Mouse (Mus musculus) granulocyte monocyte progenitor cell, adult 5-6 weeks (primary cell): ENCODE measurements at regions not wholly inside any gene's neighbourhood (a gene's known extent, or its start where the extent isn't known, plus 50 kb on each side); places are given as distances from the start of the nearest gene placed in this dataset.

Experiments used
- ATAC-seq: replicated peaks from 2 replicates; pipeline ENCODE4 v1.8.0; 2016; ENCODE audit warnings: mild to moderate bottlenecking, moderate TSS enrichment, inconsistent platforms; ENCODE audit not compliant: poor library complexity, severe bottlenecking

DNA sequence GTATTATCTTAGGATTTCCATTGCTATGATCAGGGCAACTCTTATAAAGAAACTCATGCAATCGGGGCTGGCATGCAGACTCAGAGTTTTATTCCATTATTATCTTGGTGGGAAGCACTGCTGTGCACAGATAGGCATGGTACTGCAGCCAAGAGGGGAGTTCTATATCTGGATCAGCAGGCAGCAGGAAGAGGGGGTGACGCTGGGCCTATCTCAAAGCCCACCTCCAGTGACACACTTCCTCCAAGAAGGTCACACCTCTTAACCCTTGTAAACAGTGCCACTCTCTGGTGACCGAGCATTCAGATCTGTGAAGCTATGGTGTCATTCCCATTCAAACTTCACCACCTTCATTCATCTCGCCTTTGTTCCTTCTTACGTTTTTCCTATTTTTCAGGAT lies 381.8 kb upstream of the Prickle1 start:
- ATAC-seq, result no peak

DNA sequence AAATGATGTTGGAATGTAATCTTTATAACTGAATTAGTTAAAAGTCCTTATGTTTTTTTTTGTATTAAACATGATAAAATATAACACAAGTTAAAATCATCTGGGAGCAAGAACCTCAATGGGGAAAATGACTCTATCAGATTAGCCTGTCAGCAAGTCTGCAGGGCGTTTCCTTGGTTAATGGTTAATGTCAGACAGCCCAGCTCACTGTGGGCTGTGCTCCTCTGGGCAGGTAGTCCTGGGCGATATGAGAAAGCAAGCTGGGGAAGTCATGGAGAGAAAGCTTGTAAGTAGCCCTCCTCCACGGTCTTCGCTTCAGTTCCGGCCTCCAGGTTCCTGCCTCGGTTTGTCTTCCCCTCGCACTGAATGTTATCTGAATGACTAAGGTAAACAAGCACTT lies 379.0 kb upstream of the Prickle1 start:
- ATAC-seq, result no peak

GRCm38 (mm10) chr15:93972979-93973378 lies 377.3 kb upstream of the Prickle1 start:
- ATAC-seq, result no peak

DNA sequence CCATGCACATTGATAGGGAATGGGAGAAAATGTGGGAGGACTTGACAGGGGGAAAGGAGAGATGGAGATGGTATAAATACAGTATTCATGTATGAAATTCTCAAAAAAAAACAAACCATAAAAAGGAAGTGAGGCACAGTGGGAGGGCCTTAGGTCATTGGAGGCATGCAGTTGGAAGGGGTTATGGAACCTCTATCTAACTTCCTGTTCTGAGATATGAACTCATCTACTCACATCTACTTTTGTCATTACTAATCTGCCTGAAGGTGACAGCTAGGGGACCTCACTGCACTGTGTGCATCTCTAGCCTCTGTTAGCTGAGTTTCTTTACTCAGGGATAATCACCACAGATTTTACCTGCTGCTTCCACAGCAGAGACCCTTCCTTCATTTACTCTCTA lies 366.3 kb upstream of the Prickle1 start:
- peak; percentile 37 for ATAC-seq

DNA sequence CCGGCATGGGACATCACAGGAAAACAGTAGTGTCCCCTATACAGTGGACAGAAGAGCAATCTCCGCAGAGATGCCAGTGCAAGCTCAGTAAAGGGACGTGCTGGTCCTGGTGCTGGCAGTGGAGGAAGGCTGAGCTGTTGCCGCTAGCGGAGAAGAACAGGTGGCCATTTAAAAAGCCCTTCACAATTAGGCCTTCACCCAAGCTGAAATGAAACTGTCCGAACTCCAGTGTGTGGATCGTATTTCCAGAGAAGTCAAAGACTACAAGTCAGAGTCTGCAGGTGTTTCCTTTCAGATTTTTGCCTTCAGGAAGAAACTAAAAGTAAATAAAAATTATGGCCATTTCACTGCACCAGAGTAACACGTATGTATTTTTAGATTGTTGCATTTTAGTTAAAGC lies 364.2 kb upstream of the Prickle1 start:
- ATAC-seq, result no peak

DNA sequence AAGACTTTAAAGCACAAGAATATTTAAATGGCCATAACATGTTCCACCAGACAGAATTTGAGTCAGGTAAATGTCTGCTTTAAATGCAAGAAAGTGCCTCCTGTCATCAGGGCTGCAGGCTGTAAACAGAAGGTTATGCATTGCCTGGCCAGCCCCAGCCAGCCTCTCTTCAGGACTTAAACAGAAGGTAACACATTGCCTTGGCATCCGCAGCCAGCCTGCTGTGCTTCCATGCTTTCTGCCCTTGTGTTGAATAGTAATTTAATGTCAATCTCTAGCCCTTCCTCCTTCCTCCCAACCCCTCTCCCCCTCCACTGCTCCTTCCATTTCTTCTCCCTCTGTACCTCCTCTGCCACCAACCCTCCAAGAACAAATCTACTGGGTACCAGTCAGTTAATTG lies 362.4 kb upstream of the Prickle1 start:
- no peak for ATAC-seq

DNA sequence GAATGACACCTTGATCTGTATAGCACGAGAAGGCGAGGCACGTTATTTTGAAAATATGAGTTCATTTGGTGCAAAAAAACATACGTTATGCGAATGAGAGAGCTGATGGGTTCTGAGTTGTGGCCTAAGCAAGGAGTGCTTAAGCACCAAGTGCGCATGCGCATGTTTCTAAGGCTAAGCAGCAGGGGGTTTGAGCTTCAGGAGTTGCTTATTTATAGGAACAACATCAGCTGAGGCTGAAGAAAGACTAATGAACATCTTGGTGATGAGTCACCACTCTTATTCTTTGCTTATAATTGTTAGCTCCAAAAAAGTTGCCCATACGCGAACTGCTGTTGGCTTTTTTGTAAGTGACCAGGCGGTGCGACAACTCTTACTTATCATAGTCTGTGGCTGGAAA lies 361.1 kb upstream of the Prickle1 start:
- no peak for ATAC-seq

DNA sequence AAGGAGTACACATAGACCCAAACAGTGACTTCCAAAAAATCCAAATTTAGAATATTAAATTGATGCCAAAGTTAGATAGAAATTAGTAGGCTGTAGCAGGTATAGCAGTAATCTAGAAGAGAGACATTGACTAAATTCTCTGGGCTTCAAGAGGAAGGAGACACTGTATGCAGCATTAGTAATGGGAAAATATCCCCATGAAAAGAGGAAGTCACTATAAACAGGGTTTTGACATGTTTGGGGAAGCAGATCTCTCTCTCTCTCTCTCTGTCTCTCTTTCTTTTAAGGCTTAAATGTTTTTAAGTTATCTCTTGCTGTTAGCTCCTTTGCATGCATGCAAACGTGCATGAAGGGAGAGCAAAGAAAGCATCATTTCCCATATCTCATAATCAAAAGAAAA lies 357.9 kb upstream of the Prickle1 start:
- ATAC-seq, result peak; percentile 78

DNA sequence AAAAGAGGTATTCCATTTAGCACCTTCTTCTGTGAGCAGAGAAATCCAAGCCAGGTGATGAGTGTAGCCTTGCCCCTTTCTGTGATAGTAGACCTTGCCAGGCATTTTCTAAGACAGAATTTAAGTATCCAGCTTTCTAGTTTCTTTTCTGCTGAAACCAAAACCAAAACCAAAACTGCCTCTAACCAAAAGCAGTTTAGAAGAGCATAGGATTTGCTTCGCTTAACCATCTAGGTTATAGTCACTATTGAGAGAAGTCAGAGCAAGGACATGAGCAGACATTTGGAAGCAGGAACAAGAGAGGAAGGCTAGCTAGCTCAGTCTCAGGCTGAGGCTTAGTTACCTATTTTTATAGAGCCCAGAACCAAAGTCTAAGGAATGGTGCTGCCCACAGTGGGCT lies 354.8 kb upstream of the Prickle1 start:
- ATAC-seq, result no peak

- no peak for ATAC-seq
These were observed 353.2 kb upstream of the Prickle1 start for GRCm38 (mm10) chr15:93948902-93949301.

GRCm38 (mm10) chr15:93943545-93943944 lies 347.9 kb upstream of the Prickle1 start:
- ATAC-seq, result no peak

- ATAC-seq, result no peak
These were observed 337.3 kb upstream of the Prickle1 start for GRCm38 (mm10) chr15:93932971-93933496.

GRCm38 (mm10) chr15:93926842-93927241 lies 331.2 kb upstream of the Prickle1 start:
- ATAC-seq, result no peak

GRCm38 (mm10) chr15:93926262-93926661 lies 330.6 kb upstream of the Prickle1 start:
- ATAC-seq, result no peak

DNA sequence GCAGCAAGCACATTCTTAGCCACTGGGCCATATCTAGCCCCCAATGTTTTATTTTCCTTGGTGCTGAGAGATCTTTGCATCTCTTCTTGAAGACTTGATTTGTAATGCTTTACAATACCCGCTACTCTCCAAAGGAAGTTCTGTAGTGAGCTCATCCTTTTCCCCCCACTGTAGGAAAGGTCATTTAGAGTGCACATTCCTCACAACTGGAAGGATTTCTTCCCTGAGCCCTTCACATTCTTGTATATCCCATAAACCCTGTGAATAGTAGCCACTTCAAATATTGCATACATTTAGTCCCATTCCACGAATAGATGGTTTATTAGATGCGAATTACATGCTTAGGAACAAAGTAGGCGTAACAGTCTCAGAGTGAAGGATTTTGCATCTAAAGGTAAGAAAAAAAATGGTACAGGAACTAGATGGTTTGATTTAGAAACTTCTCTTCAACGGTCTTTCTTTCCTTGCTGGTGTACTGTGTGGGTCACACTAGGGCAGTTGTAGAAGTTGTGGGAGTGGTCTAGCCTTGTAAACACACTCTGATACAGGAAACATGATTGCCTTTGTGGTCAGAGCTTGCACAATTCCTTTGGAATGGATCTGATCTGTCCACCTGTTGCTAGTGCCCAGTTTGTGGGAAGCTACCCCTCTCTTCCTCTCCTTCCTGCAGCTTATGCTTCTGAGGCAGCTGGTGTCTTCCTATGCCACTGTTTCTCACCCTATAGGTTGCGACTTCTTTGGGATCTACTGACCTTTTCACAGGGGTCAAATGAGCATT lies 326.0 kb upstream of the Prickle1 start:
- ATAC-seq, result peak; percentile 86

GRCm38 (mm10) chr15:93920996-93921395 lies 325.3 kb upstream of the Prickle1 start:
- ATAC-seq, result no peak

DNA sequence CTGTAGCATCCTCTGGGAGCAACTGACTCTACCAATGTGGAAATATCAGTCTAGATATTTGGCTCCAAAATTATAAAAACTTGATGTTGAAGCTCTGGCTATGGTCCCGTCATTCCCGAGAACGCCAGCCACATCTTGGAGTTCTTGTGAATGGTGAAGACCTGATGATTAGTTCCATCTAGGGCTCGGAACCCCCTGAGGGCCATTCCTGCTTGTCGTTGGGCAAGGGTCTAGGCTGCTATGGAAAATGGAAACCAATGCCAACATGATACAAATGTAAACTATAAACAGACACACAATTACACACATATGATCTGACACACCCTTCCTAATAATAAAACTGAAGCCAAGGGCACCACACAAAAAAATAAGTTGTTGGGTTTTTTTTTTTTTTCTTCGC lies 323.9 kb upstream of the Prickle1 start:
- no peak for ATAC-seq

DNA sequence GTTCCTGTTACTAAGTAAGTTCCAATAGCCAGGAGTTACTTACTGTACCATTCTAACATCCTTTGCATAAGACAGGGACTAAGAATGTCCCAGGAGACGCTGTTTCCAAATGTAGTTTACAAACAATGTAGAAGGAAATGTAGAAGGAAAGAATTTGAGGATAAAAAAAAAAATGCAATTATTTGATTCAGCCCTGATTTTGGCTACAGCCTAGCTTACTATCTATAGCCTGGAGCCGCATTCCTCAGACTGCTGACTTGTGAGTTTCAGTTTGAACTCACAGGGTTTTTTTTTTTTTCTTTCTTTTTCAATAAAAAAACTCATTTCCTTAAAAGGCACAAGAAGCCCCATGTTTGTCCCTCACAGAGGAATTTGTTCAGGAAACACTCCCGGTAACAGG lies 321.2 kb upstream of the Prickle1 start:
- no peak for ATAC-seq

DNA sequence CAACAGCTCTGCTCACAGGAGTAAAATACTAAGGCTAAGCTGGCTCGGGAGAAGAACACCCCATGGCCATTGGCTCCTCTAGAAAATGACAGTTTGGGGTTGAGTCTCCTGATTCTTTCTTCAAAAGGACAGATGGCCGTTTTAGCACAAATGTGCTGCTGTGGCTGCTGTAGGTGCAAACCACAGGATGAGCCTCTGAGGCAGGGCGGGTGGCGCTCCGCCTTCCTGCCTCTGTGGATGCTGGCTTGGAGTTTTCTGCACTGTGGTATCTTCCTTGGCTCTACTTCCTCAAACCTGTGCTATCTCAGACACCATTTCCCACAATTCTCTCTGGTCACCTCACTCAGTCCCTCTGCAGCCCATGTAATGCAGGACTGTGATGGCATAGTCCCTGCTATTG lies 317.8 kb upstream of the Prickle1 start:
- peak; percentile 86 for ATAC-seq

DNA sequence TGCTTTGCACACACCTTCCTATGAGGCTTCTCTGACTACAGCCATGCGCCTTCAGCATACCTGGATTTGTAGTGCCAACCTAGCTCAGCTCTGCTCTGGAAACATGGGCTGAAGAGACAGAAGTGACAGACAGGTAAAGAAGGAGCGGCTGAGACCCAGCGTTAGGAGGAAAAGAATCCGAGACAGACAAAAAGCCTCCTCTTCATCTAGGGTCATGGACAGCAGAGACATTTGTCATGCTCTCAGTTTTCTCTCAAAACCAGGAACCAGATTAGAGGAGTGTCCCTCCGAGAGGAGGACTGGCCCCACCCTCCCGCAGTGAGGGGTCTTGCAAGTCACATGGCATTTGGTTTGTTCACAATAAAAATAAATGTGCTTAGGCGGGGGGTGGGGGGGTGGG lies 317.4 kb upstream of the Prickle1 start:
- ATAC-seq, result 0 out of 2 replicates have a peak, but pooled peaks have one; percentile 18

- no peak for ATAC-seq
These were observed 315.3 kb upstream of the Prickle1 start for GRCm38 (mm10) chr15:93910981-93911431.

GRCm38 (mm10) chr15:93910158-93910557 lies 314.5 kb upstream of the Prickle1 start:
- no peak for ATAC-seq
